Mouse (Mus musculus): ENCODE measurements at regions not wholly inside any gene's neighbourhood (a gene's known extent, or its start where the extent isn't known, plus 50 kb on each side); places are given as distances from the start of the nearest gene placed in this dataset.

GRCm38 (mm10) chr11:63543971-63544696 lies 378.0 kb downstream of the Hs3st3b1 start:
- TF ChIP-seq POLR2A (IDR thresholded peaks at IDR 0.05; ENCODE audit: low read depth, low read length) (no peak), CTCF (IDR thresholded peaks at IDR 0.05; ENCODE audit: extremely low read depth, insufficient read length, insufficient replicate concordance, low read depth, low read length) (no peak)

Data from small intestine, adult 2 months (tissue).